Mouse (Mus musculus) spleen, postnatal 10 days (tissue): Measurements from ENCODE around the gene Nup155.

Experiments
- DNase-seq, 2 experiments: peaks; one replicate each; pipeline ENCODE4 v3.0.0; 2021 to 2022; ENCODE audit warnings: low spot score in 2 of 2

Nup155 gene

DNA sequence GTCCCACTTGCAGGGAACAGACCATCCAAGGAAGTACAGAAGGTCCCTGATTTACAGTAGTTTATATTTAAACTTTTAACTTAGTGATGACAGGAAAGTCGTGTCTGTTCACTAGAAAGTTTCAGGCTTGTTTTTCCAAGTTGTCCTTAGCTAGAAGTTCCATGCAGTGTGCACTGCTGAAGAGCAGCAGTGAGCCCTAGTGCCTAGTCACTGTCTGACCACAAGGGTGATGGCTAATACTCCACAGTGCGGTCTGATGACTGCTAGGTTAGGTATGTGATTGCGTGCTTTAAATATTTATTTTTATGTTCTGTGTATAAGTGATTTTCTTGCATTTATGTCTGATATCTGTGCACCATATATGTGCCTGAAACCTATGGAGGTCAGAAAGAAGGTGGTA, 81.4 kb downstream of the Nup155 start:
- DNase-seq = no peak

DNA sequence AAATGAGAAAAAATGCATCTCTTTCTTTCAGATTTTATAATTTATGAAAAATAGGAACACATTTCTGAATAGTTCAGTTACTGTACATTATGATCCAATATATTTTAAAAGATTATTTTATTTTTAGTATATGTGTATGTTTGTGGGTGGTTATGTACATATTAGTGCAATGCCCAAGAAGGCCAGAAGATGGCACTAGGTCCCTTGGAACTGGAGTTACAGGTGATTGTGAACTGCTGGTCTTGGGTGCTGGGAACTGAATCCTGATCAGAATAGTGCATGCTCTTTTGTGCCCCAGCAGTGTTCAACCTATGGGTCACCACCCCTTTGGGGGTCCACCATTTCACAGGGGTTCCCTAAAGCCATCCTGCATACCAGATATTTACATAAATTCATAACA, 91.2 kb downstream of the Nup155 start:
- no peak for DNase-seq

DNA sequence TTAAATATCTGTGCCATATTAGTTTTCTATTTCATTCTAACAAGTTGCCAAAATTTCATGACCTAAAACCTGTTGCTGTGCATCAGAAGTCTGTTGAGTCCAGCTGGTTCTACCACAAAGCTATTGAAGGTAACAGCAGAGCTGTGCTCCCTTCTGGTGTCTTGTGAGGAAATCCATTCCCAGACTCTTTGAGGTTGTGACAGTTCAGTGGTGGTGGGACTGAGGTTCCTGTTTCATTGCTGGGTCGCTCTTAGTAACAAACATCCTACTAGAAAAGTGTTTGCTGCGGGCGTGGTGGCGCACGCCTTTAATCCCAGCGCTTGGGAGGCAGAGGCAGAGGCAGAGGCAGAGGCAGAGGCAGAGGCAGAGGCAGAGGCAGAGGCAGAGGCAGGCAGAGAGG, 99.3 kb downstream of the Nup155 start:
- DNase-seq = no peak
